12 mouse cellular contexts compared by ENCODE assay signal in genomic region chr15:102310074-102310845, GRCm38 (mm10). TPM values are rescaled to one million over a fixed set of nuclear protein-coding genes. Genes with fewer than 3 reads are reported as not detected.
A peak's percentile ranks its signal among the peaks of the same experiment; 100 is the strongest.
DNase-seq lines count a peak whose midpoint lies in the region; ATAC-seq and TF ChIP-seq lines count a peak whose summit lies in the region.
"Had no signal": no experiment of that assay in that cellular context is flagged by ENCODE, and none has a peak within 500 bp of the region (broad histone marks: within the 10 kb centered on the region; RNA-seq: fewer than 3 reads in every experiment).

No protein-coding gene starts in this region.

- peak; percentile 59 for DNase-seq in midbrain, embryonic 11.5 days (ENCODE audit: low spot score, missing footprints)
- no peak for DNase-seq in midbrain, postnatal 0 days (ENCODE audit: low spot score)
- peak; percentile 57 to 88 for DNase-seq in lung, postnatal 4 days
- no peak for DNase-seq in cerebellum, postnatal 36 days
- no peak for DNase-seq in left cerebral cortex, postnatal 14 days (ENCODE audit: low spot score in 2 of 2)
- no peak for DNase-seq in gastrocnemius, postnatal 4 days (ENCODE audit: low spot score in 2 of 2)
- DNase-seq: liver had no signal

- no peaks in the 10 kb centered on the region for H3K4me1 ChIP-seq in midbrain, embryonic 11.5 days (ENCODE audit: control insufficient read depth, insufficient read depth, low read length)
- H3K4me1 ChIP-seq in midbrain, postnatal 0 days (ENCODE audit: insufficient read depth, low read length), result no peaks in the 10 kb centered on the region
- H3K4me1 ChIP-seq in heart, embryonic 12.5 days (replicated peaks), result peaks cover 6% of the 10 kb centered on the region; the same call in 1 of the 2 replicates
- no peaks in the 10 kb centered on the region for H3K4me1 ChIP-seq in kidney, embryonic 14.5 days (ENCODE audit: control insufficient read depth, insufficient read depth, low read length)
- H3K4me1 ChIP-seq: midbrain, embryonic 15.5 days had no signal

- no peak overlapping the region for H3K9ac ChIP-seq in midbrain, embryonic 11.5 days (ENCODE audit: low read length)
- no peak overlapping the region for H3K9ac ChIP-seq in midbrain, postnatal 0 days (replicated peaks; ENCODE audit: low read length, poor library complexity, severe bottlenecking)
- no peak overlapping the region for H3K9ac ChIP-seq in heart, embryonic 12.5 days
- no peak overlapping the region for H3K9ac ChIP-seq in kidney, embryonic 14.5 days (ENCODE audit: low read depth, low read length)
- H3K9ac ChIP-seq: midbrain, embryonic 15.5 days had no signal

- intact Hi-C loops in left cerebral cortex, postnatal 14 days (cut with DNase I), result no loop called here

- no peaks in the 10 kb centered on the region for H3K27me3 ChIP-seq in midbrain, embryonic 11.5 days (ENCODE audit: control insufficient read depth, insufficient read depth, low read length)
- no peaks in the 10 kb centered on the region for H3K27me3 ChIP-seq in midbrain, postnatal 0 days (ENCODE audit: insufficient read depth, low read length)
- no peaks in the 10 kb centered on the region for H3K27me3 ChIP-seq in heart, embryonic 12.5 days (replicated peaks)
- no peaks in the 10 kb centered on the region for H3K27me3 ChIP-seq in kidney, embryonic 14.5 days (ENCODE audit: control insufficient read depth, insufficient read depth, low read length)
- H3K27me3 ChIP-seq: CH12.LX; midbrain, embryonic 15.5 days had no signal

- no peak for TF ChIP-seq CTCF in midbrain, postnatal 0 days (IDR thresholded peaks at IDR 0.05)

- H3K27ac ChIP-seq in midbrain, embryonic 11.5 days (ENCODE audit: low read depth, low read length), result no peak overlapping the region
- H3K27ac ChIP-seq in midbrain, postnatal 0 days (ENCODE audit: low read depth, low read length), result no peak overlapping the region
- no peak overlapping the region for H3K27ac ChIP-seq in heart, embryonic 12.5 days (ENCODE audit: poor library complexity, severe bottlenecking)
- peak overlapping the region; percentile 8; the same call in 1 of the 2 replicates for H3K27ac ChIP-seq in kidney, embryonic 14.5 days (ENCODE audit: low read depth, low read length)
- H3K27ac ChIP-seq: midbrain, embryonic 15.5 days had no signal

- WGBS in midbrain, embryonic 11.5 days, result 91% methylated on average over 10 of the region's 10 CpGs
- 90% methylated on average over 10 of the region's 10 CpGs for WGBS in midbrain, postnatal 0 days
- 64% methylated on average over 10 of the region's 10 CpGs for WGBS in heart, embryonic 12.5 days
- 44% methylated on average over 10 of the region's 10 CpGs for WGBS in kidney, embryonic 14.5 days

- H3K4me3 ChIP-seq in midbrain, embryonic 11.5 days (ENCODE audit: low read depth, low read length), result no peak overlapping the region
- no peak overlapping the region for H3K4me3 ChIP-seq in midbrain, postnatal 0 days (ENCODE audit: low read depth, low read length)
- no peak overlapping the region for H3K4me3 ChIP-seq in heart, embryonic 12.5 days
- H3K4me3 ChIP-seq in kidney, embryonic 14.5 days (ENCODE audit: low read length), result no peak overlapping the region
- H3K4me3 ChIP-seq: midbrain, embryonic 15.5 days had no signal

- no peaks in the 10 kb centered on the region for H3K9me3 ChIP-seq in midbrain, embryonic 11.5 days (ENCODE audit: control insufficient read depth, low read length)
- H3K9me3 ChIP-seq in midbrain, postnatal 0 days (ENCODE audit: low read length), result no peaks in the 10 kb centered on the region
- no peaks in the 10 kb centered on the region for H3K9me3 ChIP-seq in heart, embryonic 12.5 days (replicated peaks)
- H3K9me3 ChIP-seq in kidney, embryonic 14.5 days (ENCODE audit: control insufficient read depth, low read length), result no peaks in the 10 kb centered on the region
- H3K9me3 ChIP-seq: midbrain, embryonic 15.5 days had no signal

- H3K36me3 ChIP-seq in midbrain, embryonic 11.5 days (ENCODE audit: control insufficient read depth, insufficient read depth, low read length), result peaks cover 28% of the 10 kb centered on the region
- no peaks in the 10 kb centered on the region for H3K36me3 ChIP-seq in midbrain, postnatal 0 days (ENCODE audit: insufficient read depth, low read length)
- peaks cover 88% of the 10 kb centered on the region for H3K36me3 ChIP-seq in heart, embryonic 12.5 days
- H3K36me3 ChIP-seq in kidney, embryonic 14.5 days (ENCODE audit: control insufficient read depth, insufficient read depth, low read length), result peaks cover 67% of the 10 kb centered on the region
- H3K36me3 ChIP-seq: midbrain, embryonic 15.5 days had no signal

- H3K4me2 ChIP-seq in midbrain, embryonic 11.5 days, result no peak overlapping the region
- no peak overlapping the region for H3K4me2 ChIP-seq in midbrain, postnatal 0 days (ENCODE audit: low read depth, low read length, poor library complexity, severe bottlenecking)
- H3K4me2 ChIP-seq in heart, embryonic 12.5 days, result no peak overlapping the region
- no peak overlapping the region for H3K4me2 ChIP-seq in kidney, embryonic 14.5 days (replicated peaks; ENCODE audit: low read depth, low read length)
- H3K4me2 ChIP-seq: midbrain, embryonic 15.5 days had no signal

- ATAC-seq in midbrain, embryonic 11.5 days (ENCODE audit: low FRiP score), result no peak
- no peak for ATAC-seq in midbrain, postnatal 0 days (ENCODE audit: low FRiP score)
- ATAC-seq in heart, embryonic 12.5 days (ENCODE audit: insufficient number of reproducible peaks, low FRiP score), result 0 out of 2 replicates have a peak, but pooled peaks have one; percentile 33
- peak; percentile 92 for ATAC-seq in kidney, embryonic 14.5 days (ENCODE audit: low FRiP score, low TSS enrichment)
- ATAC-seq: activated CD4-positive, CD25-positive, alpha-beta regulatory T cell, adult 4 months; midbrain, embryonic 15.5 days had no signal

RNA-seq across cellular contexts. Expression of gene Espl1, which starts 14.2 kb away (rescaled TPM):
- 29.4 and 33.3 TPM in 2 replicates for polyA plus RNA-seq in midbrain, embryonic 11.5 days (2014; fragmentation: Nextera tagmentation; extraction: Ambion mirVana)
- total RNA-seq in midbrain, postnatal 0 days (2014; rRNA removed), result 2.7 and 4.5 TPM in 2 replicates
- polyA plus RNA-seq in midbrain, postnatal 0 days (2015; fragmentation: Nextera tagmentation; extraction: Ambion mirVana), result 1.7 and 2.7 TPM in 2 replicates
- 24.0 and 26.1 TPM in 2 replicates for polyA plus RNA-seq in heart, embryonic 12.5 days (2016; fragmentation: Nextera tagmentation; extraction: Ambion mirVana)
- 33.6 and 35.2 TPM in 2 replicates for polyA plus RNA-seq in kidney, embryonic 14.5 days (2014; fragmentation: Nextera tagmentation; extraction: Ambion mirVana)
- 1 to 10 TPM; 1.8 to 2.3 TPM for total RNA-seq in left cerebral cortex, postnatal 14 days (2021)
- total RNA-seq in gastrocnemius, postnatal 4 days (2021), result 10 to 100 TPM; 13.0 to 20.5 TPM

RNA-seq across cellular contexts. Expression of gene Pfdn5, which starts 15.7 kb away (rescaled TPM):
- 404 and 408 TPM in 2 replicates for polyA plus RNA-seq in midbrain, embryonic 11.5 days (2014; fragmentation: Nextera tagmentation; extraction: Ambion mirVana)
- 145 and 153 TPM in 2 replicates for total RNA-seq in midbrain, postnatal 0 days (2014; rRNA removed)
- 525 and 567 TPM in 2 replicates for polyA plus RNA-seq in midbrain, postnatal 0 days (2015; fragmentation: Nextera tagmentation; extraction: Ambion mirVana)
- 267 and 273 TPM in 2 replicates for polyA plus RNA-seq in heart, embryonic 12.5 days (2016; fragmentation: Nextera tagmentation; extraction: Ambion mirVana)
- polyA plus RNA-seq in kidney, embryonic 14.5 days (2014; fragmentation: Nextera tagmentation; extraction: Ambion mirVana), result 481 and 576 TPM in 2 replicates
- 100 to 1,000 TPM; 313 to 315 TPM for total RNA-seq in left cerebral cortex, postnatal 14 days (2021)
- total RNA-seq in gastrocnemius, postnatal 4 days (2021), result 100 to 1,000 TPM; 331 to 348 TPM

RNA-seq across cellular contexts. Expression of gene Myg1, which starts 21.2 kb away (rescaled TPM):
- 97.8 and 99.5 TPM in 2 replicates for polyA plus RNA-seq in midbrain, embryonic 11.5 days (2014; fragmentation: Nextera tagmentation; extraction: Ambion mirVana)
- total RNA-seq in midbrain, postnatal 0 days (2014; rRNA removed), result 63.1 and 69.1 TPM in 2 replicates
- polyA plus RNA-seq in midbrain, postnatal 0 days (2015; fragmentation: Nextera tagmentation; extraction: Ambion mirVana), result 83.2 and 87.1 TPM in 2 replicates
- 58.8 and 60.7 TPM in 2 replicates for polyA plus RNA-seq in heart, embryonic 12.5 days (2016; fragmentation: Nextera tagmentation; extraction: Ambion mirVana)
- polyA plus RNA-seq in kidney, embryonic 14.5 days (2014; fragmentation: Nextera tagmentation; extraction: Ambion mirVana), result 117 and 129 TPM in 2 replicates
- total RNA-seq in left cerebral cortex, postnatal 14 days (2021), result 10 to 100 TPM; 48.2 to 51.4 TPM
- total RNA-seq in gastrocnemius, postnatal 4 days (2021), result 10 to 100 TPM; 31.0 to 35.1 TPM

RNA-seq across cellular contexts. Expression of gene Mfsd5, which starts 31.0 kb away (rescaled TPM):
- 50.8 and 53.0 TPM in 2 replicates for polyA plus RNA-seq in midbrain, embryonic 11.5 days (2014; fragmentation: Nextera tagmentation; extraction: Ambion mirVana)
- total RNA-seq in midbrain, postnatal 0 days (2014; rRNA removed), result 43.3 and 59.3 TPM in 2 replicates
- polyA plus RNA-seq in midbrain, postnatal 0 days (2015; fragmentation: Nextera tagmentation; extraction: Ambion mirVana), result 63.5 and 67.3 TPM in 2 replicates
- polyA plus RNA-seq in heart, embryonic 12.5 days (2016; fragmentation: Nextera tagmentation; extraction: Ambion mirVana), result 46.2 and 48.2 TPM in 2 replicates
- 53.7 and 65.3 TPM in 2 replicates for polyA plus RNA-seq in kidney, embryonic 14.5 days (2014; fragmentation: Nextera tagmentation; extraction: Ambion mirVana)
- total RNA-seq in left cerebral cortex, postnatal 14 days (2021), result 10 to 100 TPM; 36.8 to 40.6 TPM
- total RNA-seq in gastrocnemius, postnatal 4 days (2021), result 10 to 100 TPM; 18.9 to 20.0 TPM

RNA-seq across cellular contexts. Expression of gene Gm9918, which starts 39.9 kb away (rescaled TPM):
- polyA plus RNA-seq in midbrain, embryonic 11.5 days (2014; fragmentation: Nextera tagmentation; extraction: Ambion mirVana), result 0.15 and 0.23 TPM in 2 replicates
- total RNA-seq in midbrain, postnatal 0 days (2014; rRNA removed), result not detected in 2 replicates
- not detected in 2 replicates for polyA plus RNA-seq in midbrain, postnatal 0 days (2015; fragmentation: Nextera tagmentation; extraction: Ambion mirVana)
- polyA plus RNA-seq in heart, embryonic 12.5 days (2016; fragmentation: Nextera tagmentation; extraction: Ambion mirVana), result 0.19 TPM in 1 of 2 replicates, not detected in the other
- 0.37 and 0.84 TPM in 2 replicates for polyA plus RNA-seq in kidney, embryonic 14.5 days (2014; fragmentation: Nextera tagmentation; extraction: Ambion mirVana)
- total RNA-seq in left cerebral cortex, postnatal 14 days (2021), result not detected
- not detected for total RNA-seq in gastrocnemius, postnatal 4 days (2021)
- total RNA-seq: CH12.LX had no signal
- polyA plus RNA-seq: activated CD4-positive, CD25-positive, alpha-beta regulatory T cell, adult 4 months had no signal

Comparison
In these comparisons a context has a peak if more than half of its experiments do, and no peak if none do; other contexts are left out.
1. DNase-seq: peak in midbrain, embryonic 11.5 days (single experiment) and lung, postnatal 4 days (2 of 2); none in midbrain, postnatal 0 days (single experiment), cerebellum, postnatal 36 days (0 of 2), left cerebral cortex, postnatal 14 days (0 of 2) and gastrocnemius, postnatal 4 days (0 of 2).
2. ATAC-seq: peak in heart, embryonic 12.5 days (single experiment) and kidney, embryonic 14.5 days (single experiment); none in midbrain, embryonic 11.5 days (single experiment) and midbrain, postnatal 0 days (single experiment).